Mouse (Mus musculus) erythroblast, embryonic 14.5 days (primary cell): ENCODE results near the gene Araf.

ENCODE experiments used
- GATA1 ChIP-seq: IDR thresholded peaks from 2 replicates; pipeline ENCODE4 v1.6.1; 2012; ENCODE audit warnings: low read length, inconsistent platforms, mixed read lengths
- TAL1 ChIP-seq: IDR thresholded peaks from 3 replicates; pipeline ENCODE4 v1.6.1; 2012; ENCODE audit warnings: low read length, inconsistent platforms, mixed read lengths

DNA sequence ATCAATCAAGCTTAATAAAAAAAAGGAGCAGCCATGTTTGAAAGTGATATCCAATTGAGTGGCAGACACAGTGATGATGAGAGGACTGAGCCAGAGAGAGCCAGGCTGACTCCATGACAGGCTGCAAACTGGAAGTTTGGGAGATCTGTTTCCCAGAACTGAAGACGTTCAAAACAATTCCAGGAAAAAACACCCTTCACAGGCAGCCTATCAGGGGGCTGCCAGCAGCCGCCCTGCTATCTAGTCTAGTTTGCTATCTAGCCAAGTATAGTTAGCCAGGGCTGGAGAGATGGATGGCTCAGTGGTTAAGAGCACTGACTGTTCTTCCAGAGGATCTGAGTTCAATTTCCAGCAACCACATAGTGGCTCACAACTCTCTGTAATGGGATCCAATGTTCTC lies 10.3 kb upstream of the Araf start:
- TF ChIP-seq GATA1 (no peak), TAL1 (no peak)
